Mouse (Mus musculus) bone marrow macrophage, adult 2 months (primary cell): ENCODE measurements at regions not wholly inside any gene's neighbourhood (a gene's known extent, or its start where the extent isn't known, plus 50 kb on each side); places are given as distances from the start of the nearest gene placed in this dataset.

ENCODE experiments used
- CTCF ChIP-seq: IDR thresholded peaks from 2 replicates; pipeline ENCODE4 v1.5.1; 2012; ENCODE audit warnings: low read depth, mild to moderate bottlenecking, low read length, moderate library complexity
- POLR2A ChIP-seq: IDR thresholded peaks from 2 replicates; pipeline ENCODE4 v1.6.1; 2012; ENCODE audit warnings: mild to moderate bottlenecking, low read depth, low read length, borderline replicate concordance

GRCm38 (mm10) chr17:49272661-49273448 is 155.3 kb upstream of the Mocs1 start:
- no peak for TF ChIP-seq CTCF
- TF ChIP-seq POLR2A, result no peak
